Mouse (Mus musculus) testis, postnatal 10 days (tissue): ENCODE results near the gene Sfta2.

ENCODE experiments used
- DNase-seq: peaks from one replicate; pipeline ENCODE4 v3.0.0; 2021; ENCODE audit warnings: low spot score

Gene Sfta2

GRCm38 (mm10) chr17:35593786-35594185 is 7.6 kb upstream of the Sfta2 start:
- DNase-seq: no peak

- DNase-seq: no peak
Observed at GRCm38 (mm10) chr17:35594456-35594855, 6.9 kb upstream of the Sfta2 start.

- DNase-seq: no peak
Observed at GRCm38 (mm10) chr17:35597399-35597798, 4.0 kb upstream of the Sfta2 start.

DNA sequence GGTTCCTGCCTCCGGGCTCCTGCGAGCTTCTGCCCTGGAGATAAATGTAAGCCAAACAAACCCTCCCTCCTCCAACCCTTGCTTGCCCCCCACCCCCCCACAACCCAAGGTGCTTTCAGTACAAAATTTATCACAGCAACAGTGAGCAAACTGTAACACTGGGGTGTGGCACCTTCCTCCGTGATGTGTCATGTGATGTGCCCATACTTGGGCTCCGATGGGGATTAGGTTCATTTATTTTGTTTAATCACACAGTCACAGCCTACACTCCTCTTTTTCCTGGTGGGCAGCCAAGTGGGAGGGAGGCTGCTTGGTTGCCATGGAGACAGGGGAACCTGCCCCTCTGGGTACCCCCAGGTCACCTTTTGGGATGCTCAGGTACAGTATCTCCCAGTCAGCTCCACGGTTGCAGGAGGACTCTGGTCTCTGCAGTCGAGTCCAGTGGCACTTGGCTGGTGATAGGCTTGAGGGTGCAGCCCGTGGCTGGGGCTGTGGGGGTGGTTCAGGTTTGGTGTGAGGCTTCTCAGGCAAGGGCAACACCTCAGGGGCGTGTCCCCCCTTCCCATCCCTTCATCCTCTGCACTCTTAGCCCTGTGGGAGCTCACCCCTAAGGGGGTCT is 496 bp downstream of the Sfta2 start:
- no peak for DNase-seq

DNA sequence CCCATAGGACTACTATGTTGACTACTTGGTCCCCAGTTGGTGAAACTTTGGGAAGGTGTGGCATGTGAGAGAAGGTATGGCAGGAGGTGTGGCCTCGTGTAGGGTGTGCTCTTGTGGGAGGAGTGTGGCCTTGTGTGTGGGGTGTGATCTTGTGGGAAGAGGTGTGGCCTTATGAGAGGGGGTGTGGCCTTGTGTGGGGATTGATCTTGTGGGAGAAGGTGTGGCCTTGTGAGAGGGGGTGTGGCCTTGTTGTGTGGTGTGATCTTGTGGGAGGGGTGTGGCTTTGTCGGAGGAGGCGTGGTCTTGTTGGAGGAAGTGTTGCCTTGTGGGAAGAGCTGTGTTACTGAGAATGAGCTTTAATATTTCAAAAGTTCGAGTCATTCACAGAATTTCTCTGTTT is 15.8 kb downstream of the Sfta2 start:
- no peak for DNase-seq

GRCm38 (mm10) chr17:35626537-35626936 is 25.2 kb downstream of the Sfta2 start, which contains the start of gene Gm9573:
Gene Gm9573, minus strand, starts transcription at chr17:35626637.
- no peak for DNase-seq

GRCm38 (mm10) chr17:35633992-35634391 is 32.6 kb downstream of the Sfta2 start:
- peak; percentile 74 for DNase-seq

DNA sequence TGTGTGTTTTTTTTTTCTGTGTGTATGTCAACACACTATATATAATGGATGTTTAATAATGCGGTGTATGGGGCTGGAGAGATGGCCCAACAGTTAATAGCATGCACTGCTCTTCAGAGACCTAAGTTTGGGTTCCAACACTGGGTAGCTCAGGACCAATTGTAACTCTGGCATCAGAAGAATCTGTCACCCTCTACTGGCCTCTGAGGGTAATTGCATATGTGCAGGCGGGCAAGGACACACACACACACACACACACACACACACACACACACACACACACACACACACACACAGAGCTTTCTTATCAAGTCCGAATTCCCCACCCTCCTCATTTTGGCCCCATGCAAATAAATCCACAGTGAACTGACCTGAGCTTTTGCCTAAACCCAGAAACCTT is 33.9 kb downstream of the Sfta2 start:
- DNase-seq: no peak

GRCm38 (mm10) chr17:35635699-35636111 is 34.4 kb downstream of the Sfta2 start:
- DNase-seq: peak; percentile 84

- peak; percentile 69 for DNase-seq
Observed at GRCm38 (mm10) chr17:35636363-35636762, 35.0 kb downstream of the Sfta2 start.

DNA sequence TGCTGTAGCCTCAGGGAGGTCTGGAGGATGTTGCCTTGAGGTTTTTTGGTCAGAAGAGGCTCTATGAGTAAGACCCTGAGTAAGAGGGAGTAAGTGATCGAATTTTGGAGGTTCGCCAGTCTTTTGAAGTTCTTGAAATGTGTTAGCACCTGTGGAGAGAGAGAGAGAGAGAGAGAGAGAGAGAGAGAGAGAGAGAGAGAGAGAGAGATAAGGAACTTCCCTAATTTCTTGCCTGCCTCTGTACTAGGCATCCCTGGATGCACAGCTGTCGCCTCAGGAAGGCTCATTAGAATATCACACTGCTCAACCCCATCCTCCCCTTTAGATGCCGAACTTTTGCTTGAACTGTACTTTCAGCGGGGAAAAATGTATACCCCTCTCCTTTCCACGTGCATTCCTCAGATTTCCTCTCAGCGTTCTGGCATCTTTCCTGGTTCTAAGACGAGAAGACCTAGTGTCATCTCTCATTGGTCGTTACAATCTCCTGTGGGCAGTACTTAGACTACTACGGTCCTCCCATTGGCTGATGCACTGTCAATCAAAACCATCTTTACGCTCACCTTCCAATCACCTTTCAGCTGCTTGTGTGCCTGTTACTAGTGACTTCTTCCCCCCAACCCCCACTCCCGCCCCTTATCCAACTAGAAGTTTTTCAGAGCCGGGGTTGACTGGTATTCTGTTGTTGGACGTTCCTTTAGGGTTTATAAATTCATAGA is 37.3 kb downstream of the Sfta2 start:
- DNase-seq: peak; percentile 84

DNA sequence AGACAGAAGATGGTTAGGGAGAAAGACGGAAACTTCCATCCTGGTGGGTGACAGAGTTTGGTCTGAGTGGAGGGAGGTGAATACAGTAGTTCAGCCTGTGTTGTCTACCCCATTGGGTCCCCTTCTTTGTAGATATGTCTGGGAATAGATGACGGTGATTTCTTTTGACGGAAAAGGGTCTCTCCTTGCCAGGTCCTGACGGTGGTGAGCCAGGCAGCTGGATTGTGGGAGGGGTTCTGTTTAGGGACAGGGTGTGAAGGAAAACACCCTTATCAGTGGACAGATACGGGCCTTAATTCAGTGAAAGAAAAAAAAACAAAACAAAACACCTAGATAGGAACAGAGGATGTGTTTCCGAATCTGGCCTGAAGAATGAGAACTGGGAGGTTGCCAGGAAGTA is 38.0 kb downstream of the Sfta2 start:
- no peak for DNase-seq

DNA sequence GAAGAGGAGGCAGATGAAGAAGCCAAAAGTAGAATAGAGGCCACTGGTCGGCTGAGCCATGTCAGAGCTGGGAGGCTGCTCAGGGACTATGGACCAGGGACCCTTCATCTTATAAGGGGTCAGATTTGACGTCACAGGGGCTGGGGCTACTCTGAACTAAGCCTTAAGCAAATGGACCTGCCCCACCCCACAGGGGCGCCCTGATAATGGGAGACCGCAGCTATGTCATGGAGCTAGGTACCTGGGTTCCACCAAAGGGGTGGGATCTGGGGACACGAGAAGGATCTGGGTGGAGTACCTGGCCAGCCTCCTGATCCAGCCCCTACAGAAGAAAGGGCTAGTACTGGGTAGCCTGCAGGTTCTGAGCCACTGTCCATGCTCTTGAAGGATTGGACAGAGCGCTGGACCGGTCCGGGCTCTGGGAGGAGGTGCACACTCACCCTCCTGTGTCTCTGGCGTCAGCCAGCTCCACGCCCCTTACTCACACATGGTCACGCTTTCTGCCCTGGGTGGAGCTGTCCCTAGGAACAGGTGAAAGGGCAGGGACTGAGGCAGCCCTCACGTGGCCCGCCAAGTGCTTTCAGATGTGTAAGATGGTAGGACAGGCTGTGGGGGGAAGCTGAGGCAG is 42.4 kb downstream of the Sfta2 start, which contains the start of gene Mucl3:
Gene Mucl3, minus strand, starts transcription at position 87 of the 628 bp plus-strand sequence.
- no peak for DNase-seq

DNA sequence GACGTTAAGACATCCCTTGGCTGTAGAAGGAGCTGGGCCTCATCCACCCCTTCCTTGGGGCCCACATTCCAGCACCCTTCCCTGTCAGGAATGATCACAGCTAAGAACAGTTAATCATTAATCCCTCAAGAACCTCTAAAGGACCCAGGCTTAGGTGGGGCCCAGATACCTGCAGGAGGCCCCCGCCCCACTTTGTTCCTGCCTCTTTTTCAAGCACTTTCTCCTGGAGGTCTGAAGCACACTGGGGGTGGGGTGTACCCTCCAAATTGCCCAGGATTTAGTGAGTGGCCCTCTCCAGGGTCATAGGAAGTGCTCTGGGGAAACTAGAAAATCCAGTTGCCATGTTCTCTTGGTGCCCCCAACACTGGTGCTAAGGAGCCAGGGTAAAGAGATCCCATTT is 48.1 kb downstream of the Sfta2 start:
- no peak for DNase-seq

DNA sequence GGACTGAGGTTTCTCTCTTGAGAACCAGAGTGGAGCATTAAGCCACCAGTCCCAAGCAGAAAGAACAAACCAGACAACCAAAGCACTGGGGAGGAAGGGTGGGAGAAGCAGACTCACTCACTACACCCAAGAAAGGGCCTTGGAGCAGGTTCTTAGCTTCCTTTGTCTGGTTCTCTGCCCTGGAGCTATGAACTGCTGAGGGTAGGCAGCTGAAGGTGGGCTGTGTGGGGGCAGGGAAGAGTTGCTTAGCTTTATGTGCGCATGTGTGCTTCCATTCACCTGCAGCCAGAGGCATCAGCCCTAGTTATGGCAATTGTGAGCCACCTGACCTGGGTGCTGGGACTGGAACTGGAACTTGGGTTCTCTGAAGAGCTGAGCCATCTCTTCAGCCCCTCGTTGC is 51.7 kb downstream of the Sfta2 start:
- DNase-seq: no peak

GRCm38 (mm10) chr17:35665957-35666515 is 64.7 kb downstream of the Sfta2 start:
- no peak for DNase-seq

DNA sequence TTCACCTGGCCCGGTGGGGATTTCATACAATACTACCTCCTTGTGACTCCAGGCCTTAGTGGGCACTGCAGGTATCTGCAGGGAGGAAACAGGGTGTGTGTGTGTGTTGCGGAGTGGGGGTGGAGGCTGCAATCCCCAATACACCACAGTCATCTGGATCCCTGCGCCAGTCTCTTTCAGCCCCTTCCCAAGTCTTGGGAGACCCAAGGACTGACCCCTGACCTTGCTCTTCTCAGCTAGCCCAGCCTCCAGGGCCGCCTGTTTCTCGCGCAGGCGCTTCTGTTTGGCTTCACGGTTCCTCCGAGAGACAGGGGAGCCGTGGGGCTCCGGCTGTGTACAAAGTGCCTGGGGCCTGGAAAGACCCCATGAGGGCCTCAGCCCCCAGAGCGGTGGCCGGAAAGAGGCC is 65.5 kb downstream of the Sfta2 start:
- peak; percentile 64 for DNase-seq

- peak; percentile 97 for DNase-seq
Observed at GRCm38 (mm10) chr17:35667334-35668065, 66.2 kb downstream of the Sfta2 start, which contains the start of gene Vars2. Gene Vars2, minus strand, starts transcription at chr17:35667592.

GRCm38 (mm10) chr17:35669731-35670130 is 68.4 kb downstream of the Sfta2 start:
- DNase-seq: no peak

DNA sequence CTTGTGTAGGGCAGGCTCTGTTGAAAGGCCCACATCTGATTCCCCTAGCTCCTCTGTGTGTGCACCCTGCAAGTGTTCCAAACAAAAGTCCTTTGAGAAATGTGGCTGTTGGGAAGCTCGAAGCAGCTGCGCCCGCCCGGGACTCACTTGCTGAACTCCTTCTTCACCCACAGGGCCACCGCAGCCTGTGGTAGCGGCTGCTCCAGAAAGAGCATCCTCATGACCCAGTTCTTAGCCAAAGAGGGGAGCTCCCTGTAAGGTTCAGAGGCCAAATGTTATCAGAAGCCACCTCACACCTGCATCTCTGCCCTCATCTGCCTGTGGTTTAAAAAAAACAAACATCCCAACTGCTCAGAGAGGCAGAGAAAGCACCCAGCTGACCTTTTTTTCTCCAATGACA is 70.5 kb downstream of the Sfta2 start:
- DNase-seq: no peak

GRCm38 (mm10) chr17:35672527-35672926 is 71.2 kb downstream of the Sfta2 start:
- no peak for DNase-seq

- DNase-seq: peak; percentile 87
Observed at GRCm38 (mm10) chr17:35673416-35674035, 72.2 kb downstream of the Sfta2 start, which contains the start of gene Gtf2h4. Gene Gtf2h4, minus strand, starts transcription at chr17:35673739.
